Mouse (Mus musculus): ENCODE data around the gene Atp13a4.

The Atp13a4 gene

DNA sequence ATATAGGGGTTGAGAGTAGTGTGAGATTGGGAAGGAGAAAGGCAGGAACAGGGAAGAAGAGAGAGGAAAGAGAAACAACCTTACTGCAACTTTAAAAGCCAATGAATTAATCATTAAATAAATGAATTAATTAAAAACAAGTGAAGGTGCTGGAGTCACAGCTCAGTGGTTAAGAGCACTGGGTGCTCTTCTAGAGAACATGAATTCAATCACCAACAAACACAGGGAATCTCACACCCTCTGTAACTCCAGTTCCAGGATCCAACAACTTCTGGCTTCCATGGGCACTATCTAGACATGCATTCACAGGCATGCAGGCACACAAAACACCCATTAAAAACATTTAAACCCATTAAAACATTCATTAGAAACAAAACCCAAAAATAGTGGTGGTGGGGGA is 63.2 kb downstream of the Atp13a4 start:
- in situ Hi-C loops (cut with MboI, MseI), result no loop called here

DNA sequence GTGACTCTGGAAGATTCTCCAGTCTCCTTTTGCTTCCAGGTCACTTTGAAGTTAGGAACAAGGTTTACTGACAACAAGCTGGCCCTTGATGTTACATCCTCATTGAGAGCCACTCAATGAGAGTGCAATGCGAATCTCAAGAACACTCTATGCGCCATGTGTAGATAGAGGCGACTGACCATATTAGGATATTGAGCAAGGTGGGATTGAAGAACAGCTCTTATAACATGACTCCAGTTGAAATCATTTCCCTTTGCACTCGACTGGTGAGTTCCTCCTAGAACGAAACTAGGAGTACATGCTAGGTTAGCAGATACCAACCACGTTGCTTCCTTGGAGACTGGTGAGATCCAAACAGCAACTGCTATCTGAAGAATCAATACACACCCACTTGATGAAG is 64.3 kb downstream of the Atp13a4 start:
- in situ Hi-C loops (cut with MboI, MseI), result no loop called here

DNA sequence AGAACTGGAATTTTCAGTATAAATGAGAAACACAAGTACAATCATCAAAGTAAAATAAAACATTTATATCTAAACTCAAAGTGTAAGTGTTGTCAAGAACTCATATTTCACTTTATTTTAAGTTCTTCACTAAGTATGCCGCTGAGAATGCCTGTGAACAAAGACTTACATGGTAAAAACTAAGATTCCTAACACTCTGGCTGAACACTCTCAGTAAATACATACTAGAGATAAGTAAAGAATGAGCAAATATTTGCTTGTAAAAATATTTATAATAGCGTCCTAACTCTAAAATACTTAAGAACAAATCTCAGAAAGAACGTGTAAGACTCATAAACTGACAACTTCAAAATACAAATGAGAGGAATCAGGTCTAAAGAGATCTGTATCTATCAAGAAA is 80.9 kb downstream of the Atp13a4 start:
- in situ Hi-C loops (cut with MboI, MseI), result loop anchor here in 1 of 2 experiments (25.0 kb wide), 1 partner anchor 99 kb away; no protein-coding TSS in a partner anchor

DNA sequence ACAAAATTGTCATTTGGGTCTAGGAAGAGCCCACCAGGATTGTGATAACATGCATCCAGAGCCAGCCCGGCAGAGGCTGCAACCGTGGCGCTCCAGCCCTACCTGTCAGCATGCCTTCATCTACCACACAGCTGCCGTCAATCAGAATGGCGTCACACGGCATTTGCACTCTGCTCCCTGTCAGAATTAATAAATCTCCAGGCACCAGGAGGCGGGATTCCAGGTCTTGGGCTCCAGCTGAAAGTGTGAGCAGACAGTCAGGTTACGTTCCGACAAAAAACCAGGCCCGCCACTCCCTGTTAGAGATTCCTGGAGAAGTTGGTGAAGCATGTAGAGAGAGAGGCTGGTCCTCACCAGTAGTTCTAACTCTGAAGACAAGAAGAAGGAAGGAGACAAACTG is 85.3 kb downstream of the Atp13a4 start:
- in situ Hi-C loops (cut with MboI, MseI), result loop anchor here in 1 of 2 experiments (25.0 kb wide), 1 partner anchor 103 kb away; no protein-coding TSS in a partner anchor

DNA sequence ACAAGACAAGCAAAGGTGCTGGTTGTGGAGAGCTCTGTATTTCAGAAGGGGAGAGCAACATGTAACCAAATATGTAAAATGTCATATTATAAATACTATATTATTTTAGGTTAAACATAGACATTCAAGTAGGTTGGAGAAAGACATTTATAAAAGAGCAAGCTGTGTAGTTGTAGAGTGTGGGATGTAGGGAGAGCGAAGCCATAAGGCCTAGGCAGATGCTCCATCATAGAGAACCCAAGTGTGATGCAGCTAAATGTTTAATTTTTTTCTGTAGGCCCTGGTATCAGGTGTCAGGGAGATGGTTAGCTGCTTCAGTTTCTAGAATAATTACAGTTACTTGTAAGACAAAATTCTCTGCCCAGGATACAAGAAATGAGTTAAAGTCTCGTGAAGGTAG is 87.8 kb downstream of the Atp13a4 start:
- in situ Hi-C loops (cut with MboI, MseI), result loop anchor here in 1 of 2 experiments (25.0 kb wide), 1 partner anchor 105 kb away; no protein-coding TSS in a partner anchor

DNA sequence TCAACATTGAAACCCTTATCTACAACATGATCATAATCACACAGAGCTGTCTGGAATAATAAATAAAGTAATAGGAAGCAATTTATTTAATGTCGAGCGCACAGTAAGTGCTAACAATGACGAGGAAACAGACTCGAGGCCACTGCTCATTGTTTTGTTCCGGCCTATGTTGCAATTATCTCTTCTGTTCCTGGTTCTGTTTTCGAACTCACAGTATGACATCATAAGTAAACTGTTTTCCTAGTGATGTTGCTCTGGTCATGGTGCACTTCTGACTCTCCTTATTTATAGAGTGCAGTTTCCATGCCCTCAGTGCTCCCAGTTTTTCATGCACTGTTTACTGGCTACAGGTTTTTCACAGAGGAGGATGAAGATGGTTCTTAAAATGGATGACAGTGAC is 91.4 kb downstream of the Atp13a4 start:
- in situ Hi-C loops (cut with MboI, MseI), result loop anchor here in 1 of 2 experiments (25.0 kb wide), 1 partner anchor 109 kb away; no protein-coding TSS in a partner anchor

DNA sequence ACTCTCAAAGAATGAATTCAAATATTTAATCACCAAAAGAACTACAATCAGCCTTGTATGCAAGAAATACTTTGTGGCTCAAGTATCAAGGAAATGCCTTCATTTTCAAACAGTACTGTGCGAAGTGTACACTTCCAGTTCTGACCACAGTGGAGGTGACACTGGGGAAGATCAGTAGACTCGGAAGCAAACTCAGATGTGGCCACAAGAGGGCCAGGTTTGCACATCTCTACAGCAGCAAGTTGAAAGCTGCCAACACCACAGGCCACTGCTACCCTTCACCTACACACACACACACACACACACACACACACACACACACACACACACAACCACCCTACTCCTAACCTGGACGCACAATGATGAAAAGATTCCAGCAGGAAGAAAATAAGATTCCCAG is 93.0 kb downstream of the Atp13a4 start:
- in situ Hi-C loops (cut with MboI, MseI), result loop anchor here in 1 of 2 experiments (25.0 kb wide), 1 partner anchor 111 kb away; no protein-coding TSS in a partner anchor

DNA sequence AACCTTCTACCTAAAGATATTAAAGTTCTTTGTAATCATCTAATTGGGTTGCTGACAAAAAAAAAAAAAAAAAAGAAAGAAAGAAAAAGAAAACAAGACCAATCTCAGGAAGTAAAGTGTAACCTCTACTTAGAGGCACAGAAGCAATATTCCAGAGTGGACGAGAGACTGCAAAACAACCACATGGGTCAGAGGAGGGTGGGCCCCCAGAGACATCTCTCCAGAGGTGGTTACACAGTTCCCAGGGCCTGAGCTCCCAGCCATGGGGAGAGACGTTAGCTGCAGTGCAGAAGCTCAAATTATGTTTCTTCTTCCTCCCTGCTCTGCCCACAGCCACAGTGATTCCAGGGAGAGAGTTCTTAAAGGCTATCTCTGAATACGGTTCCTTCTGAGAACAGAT is 102.5 kb downstream of the Atp13a4 start:
- in situ Hi-C loops (cut with MboI, MseI), result no loop called here

DNA sequence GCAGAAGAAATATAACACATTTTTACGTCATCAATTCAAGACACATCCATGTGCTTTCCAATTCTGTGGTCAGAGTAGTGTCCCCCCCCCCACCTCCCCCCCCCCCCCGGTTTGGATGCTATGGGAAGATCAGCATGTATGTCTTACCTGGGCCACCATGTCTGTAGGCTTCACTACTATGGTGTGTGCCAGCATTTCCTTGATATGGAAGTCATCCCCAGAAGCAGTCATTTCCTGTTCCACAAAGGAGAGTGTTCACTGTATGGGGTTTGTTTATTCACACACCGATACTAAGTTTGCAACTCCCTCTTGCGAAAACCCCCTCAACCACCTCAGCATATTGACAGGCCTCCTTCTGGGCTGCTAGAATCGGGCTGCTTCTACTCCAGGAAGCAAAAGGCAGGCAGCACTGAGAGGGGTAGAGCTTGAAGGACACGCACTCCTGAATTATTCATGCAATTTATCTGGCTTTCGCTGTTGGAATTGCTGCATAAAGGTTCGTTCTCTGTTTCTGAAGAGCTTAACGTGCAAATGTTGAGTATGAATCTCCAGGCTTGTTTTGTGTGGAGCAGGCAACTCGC is 103.2 kb downstream of the Atp13a4 start:
- in situ Hi-C loops (cut with MboI, MseI), result no loop called here

DNA sequence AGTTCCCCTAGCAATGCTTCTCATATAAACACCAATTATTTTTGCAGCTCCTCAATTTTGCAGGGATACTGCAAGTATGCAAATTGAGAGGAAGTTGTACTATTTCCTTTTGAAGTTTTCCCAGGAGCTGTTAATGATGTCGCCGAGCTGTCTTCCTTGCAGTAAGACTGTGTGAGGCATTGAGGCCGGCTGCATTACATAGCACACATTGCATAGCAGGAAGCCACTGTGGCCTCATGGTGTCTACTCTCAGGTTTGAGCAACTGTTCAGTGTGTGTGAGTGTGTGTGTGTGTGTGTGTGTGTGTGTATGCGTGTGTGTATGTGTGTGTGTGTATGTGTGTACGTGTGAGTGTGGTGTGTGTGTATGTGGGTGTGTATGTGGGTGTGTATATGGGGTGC is 106.6 kb downstream of the Atp13a4 start:
- in situ Hi-C loops (cut with MboI, MseI), result no loop called here

DNA sequence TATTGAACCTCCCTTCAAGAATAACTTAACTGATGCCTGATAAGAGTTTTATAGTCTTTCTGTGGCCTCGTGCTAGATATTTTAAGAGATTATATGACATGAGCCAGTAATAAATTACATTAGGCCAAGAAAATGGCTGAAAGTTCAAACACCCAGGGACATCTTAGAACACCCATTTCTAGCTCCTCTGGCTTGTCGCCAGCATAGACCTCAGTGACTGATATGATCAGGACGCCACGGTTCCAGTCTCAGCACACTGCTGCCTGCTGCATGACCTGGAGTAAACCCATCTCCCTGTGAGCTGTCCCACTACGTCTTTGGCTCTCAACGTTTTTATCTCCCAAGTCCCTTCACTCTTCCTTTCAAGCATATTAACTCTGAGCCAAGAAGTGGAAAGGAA is 108.9 kb downstream of the Atp13a4 start:
- in situ Hi-C loops (cut with MboI, MseI), result no loop called here

DNA sequence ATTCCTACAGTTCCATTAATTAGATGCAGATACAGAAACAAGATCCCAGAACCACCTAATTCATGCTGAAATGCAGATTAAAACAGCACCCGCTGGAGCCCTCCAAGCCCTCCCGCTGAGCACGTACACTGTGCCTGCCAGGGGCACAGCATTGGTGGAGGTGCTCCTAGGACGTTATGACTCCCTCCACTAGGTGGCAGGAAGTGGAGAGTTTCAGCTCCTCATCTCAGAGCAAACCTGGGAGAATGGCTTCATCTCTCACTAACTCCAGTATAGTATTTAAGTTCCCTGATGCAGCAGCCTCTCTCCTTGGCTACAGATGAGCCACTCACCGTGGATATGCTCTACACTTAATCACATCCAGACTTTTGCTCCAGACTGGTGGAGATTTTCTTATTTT is 110.0 kb downstream of the Atp13a4 start:
- in situ Hi-C loops (cut with MboI, MseI), result no loop called here

DNA sequence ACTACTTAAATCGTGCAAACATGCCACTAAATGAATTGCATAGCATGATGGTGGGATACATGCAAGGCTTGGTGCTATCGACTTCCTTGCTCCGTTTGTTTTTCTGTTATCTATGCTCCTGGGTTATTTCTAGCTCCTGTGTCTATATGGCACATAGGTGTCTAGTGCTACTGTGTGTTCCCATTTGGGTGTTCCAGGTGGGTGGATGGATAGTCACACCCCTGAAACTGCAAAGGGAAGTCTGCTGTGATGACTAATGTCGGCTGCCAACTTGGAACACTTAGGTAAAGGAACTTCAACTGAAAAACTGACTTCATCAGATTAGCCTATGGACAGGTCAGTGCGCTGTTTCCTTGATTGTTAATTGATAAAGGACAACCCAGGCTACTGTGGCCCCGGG is 129.8 kb downstream of the Atp13a4 start:
- in situ Hi-C loops (cut with MboI, MseI), result no loop called here

DNA sequence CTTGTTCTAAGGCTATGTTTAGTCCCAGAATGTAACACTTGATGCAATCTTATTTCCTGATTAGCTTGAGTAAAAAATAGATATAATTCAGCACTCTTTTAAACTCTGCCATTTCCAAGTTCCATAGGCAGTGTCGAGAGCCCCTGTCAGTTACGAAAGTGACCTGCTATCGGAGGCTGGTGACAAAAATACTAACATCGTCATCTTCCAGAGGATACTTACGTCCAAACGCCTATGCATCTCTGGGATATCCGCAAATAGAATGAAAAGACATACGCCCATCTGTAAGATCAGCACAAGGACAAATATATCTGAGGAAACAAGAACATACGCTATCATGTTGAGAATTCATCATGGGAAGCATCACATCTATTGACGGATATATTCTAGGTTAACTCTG is 137.3 kb downstream of the Atp13a4 start:
- in situ Hi-C loops (cut with MboI, MseI), result no loop called here

DNA sequence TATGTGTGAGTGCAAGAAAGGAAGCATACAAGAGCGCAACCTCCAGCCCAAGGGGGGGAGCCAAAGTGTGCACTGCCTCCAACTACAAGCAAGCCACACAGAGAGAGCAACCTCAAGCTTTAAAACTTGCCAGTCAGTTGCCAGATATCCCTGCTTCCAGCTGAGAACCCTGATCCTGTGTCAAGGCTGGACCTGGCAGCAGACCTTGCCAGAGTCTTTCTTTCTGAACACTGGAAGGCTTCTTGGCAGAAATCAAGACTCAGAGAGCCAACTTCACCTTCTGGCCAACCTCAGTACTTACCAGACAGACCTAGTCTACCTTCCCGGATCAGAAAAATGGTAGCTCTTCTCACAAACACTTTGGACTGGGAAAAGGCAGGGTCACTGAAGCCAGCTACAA is 145.6 kb downstream of the Atp13a4 start:
- in situ Hi-C loops (cut with MboI, MseI), result no loop called here

DNA sequence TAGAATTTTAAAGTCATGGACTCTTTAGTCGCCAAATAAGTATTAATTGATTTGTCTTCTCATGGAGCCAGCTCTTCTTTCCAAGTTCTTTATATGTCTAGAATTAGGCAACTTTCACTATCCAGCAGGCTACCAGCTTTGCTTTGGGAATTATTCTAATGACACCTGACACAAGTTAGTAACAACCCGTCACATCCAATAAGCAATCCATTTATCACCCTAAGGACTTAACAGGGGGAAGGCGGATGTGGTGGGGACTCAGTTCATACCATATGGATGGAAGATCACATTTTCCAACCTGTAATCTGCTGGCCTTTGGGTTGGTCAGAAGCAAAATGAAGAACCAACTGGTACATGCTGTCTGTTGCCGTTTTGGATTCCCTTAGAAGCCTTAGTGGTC is 159.9 kb downstream of the Atp13a4 start:
- in situ Hi-C loops (cut with MboI, MseI), result loop anchor here in 1 of 2 experiments (10.0 kb wide), 1 partner anchor 760 kb away; no protein-coding TSS in a partner anchor

DNA sequence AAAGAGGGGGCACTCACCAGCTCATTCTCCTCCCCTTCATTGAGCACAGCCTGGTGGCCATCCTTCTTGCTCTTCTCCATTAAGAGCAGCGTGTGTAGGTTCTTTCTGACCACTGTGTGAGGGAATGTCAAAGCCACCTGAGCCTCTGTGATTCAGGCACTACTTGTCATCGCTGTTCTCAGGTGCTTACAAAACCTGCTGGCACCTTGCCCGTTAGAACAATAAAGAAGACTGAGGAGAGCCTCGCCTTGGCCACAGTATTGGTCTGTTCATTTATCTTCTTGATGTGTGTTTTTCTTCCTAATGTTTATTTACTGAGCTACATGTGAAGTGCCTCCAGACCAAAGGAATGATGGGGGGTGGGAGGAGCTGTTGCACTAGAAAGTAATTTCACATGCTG is 166.2 kb downstream of the Atp13a4 start, which contains the start of gene Atp13a5:
Gene Atp13a5 (minus strand): TSS at position 275 of the 400 bp plus-strand sequence.
- in situ Hi-C loops (cut with MboI, MseI), result no loop called here

DNA sequence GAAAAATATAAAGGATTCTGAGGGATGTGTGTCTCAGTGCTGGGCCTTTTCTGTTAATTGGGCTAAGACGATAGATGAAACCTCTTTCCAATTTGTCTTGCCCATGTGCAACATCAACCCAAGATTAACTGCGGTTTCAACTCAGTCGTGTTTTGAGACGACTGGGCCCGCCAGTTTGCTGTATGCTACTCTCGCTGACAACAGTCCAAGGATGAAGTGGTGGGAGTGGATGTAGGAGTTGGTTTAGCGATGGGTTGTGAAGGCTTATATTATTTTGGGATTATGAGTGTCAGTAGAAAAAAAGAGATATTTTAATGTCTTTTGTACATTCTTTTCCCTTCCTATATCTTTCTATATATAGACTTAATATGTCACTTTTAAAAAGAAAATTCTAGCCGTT is 170.0 kb downstream of the Atp13a4 start:
- in situ Hi-C loops (cut with MboI, MseI), result no loop called here
